Mouse (Mus musculus): ENCODE measurements around the gene Vmn1r1.
A peak's percentile ranks its signal among the peaks of the same experiment; 100 is the strongest.
"Not testable (repeated sequence)": the region's sequence is repeated elsewhere in the genome, so short reads cannot be mapped to it uniquely, and the experiment has no call there.

Gene Vmn1r1

GRCm38 (mm10) chr1:182164386-182164785 is at the start of gene Vmn1r1:
Vmn1r1 (minus strand) TSS chr1:182164486.
- DNase-seq (ENCODE audit: extremely low spot score, low read depth, low spot score) = no peak

- DNase-seq (ENCODE audit: extremely low spot score, low read depth, low spot score) = no peak
These were observed 46.0 kb upstream of the Vmn1r1 start for GRCm38 (mm10) chr1:182210322-182210721.

GRCm38 (mm10) chr1:182192581-182192980 is 28.3 kb upstream of the Vmn1r1 start:
- DNase-seq (ENCODE audit: extremely low spot score, low read depth, low spot score) = no peak

GRCm38 (mm10) chr1:182191816-182192545 is 27.7 kb upstream of the Vmn1r1 start:
- no peak for DNase-seq (ENCODE audit: extremely low spot score, low read depth, low spot score)

GRCm38 (mm10) chr1:182191181-182191580 is 26.9 kb upstream of the Vmn1r1 start:
- no peak for DNase-seq (ENCODE audit: extremely low spot score, low read depth, low spot score)

GRCm38 (mm10) chr1:182189669-182190440 is 25.6 kb upstream of the Vmn1r1 start:
- DNase-seq (ENCODE audit: extremely low spot score, low read depth, low spot score) = no peak

- DNase-seq (ENCODE audit: extremely low spot score, low read depth, low spot score) = not testable (repeated sequence)
These were observed 18.2 kb upstream of the Vmn1r1 start for GRCm38 (mm10) chr1:182182449-182182848.

GRCm38 (mm10) chr1:182181456-182182305 is 17.4 kb upstream of the Vmn1r1 start:
- DNase-seq (ENCODE audit: extremely low spot score, low read depth, low spot score) = no peak

- DNase-seq (ENCODE audit: extremely low spot score, low read depth, low spot score) = not testable (repeated sequence)
These were observed 12.7 kb upstream of the Vmn1r1 start for GRCm38 (mm10) chr1:182176985-182177384.

- not testable (repeated sequence) for DNase-seq (ENCODE audit: extremely low spot score, low read depth, low spot score)
These were observed 5.9 kb upstream of the Vmn1r1 start for GRCm38 (mm10) chr1:182170206-182170605.

GRCm38 (mm10) chr1:182162951-182163350 is 1.3 kb downstream of the Vmn1r1 start:
- DNase-seq (ENCODE audit: extremely low spot score, low read depth, low spot score) = no peak

GRCm38 (mm10) chr1:182159575-182159974 is 4.7 kb downstream of the Vmn1r1 start:
- DNase-seq (ENCODE audit: extremely low spot score, low read depth, low spot score) = no peak

GRCm38 (mm10) chr1:182157734-182158133 is 6.6 kb downstream of the Vmn1r1 start:
- no peak for DNase-seq (ENCODE audit: extremely low spot score, low read depth, low spot score)

- no peak for DNase-seq (ENCODE audit: extremely low spot score, low read depth, low spot score)
These were observed 14.3 kb downstream of the Vmn1r1 start for GRCm38 (mm10) chr1:182149966-182150365.

GRCm38 (mm10) chr1:182148864-182149514 is 15.3 kb downstream of the Vmn1r1 start:
- no peak for DNase-seq (ENCODE audit: extremely low spot score, low read depth, low spot score)

GRCm38 (mm10) chr1:182145546-182145945 is 18.7 kb downstream of the Vmn1r1 start:
- DNase-seq (ENCODE audit: extremely low spot score, low read depth, low spot score) = peak; percentile 49

- no peak for DNase-seq (ENCODE audit: extremely low spot score, low read depth, low spot score)
These were observed 21.0 kb downstream of the Vmn1r1 start for GRCm38 (mm10) chr1:182143288-182143687.

- DNase-seq (ENCODE audit: extremely low spot score, low read depth, low spot score) = no peak
These were observed 21.6 kb downstream of the Vmn1r1 start for GRCm38 (mm10) chr1:182142725-182143124.

GRCm38 (mm10) chr1:182140370-182140769 is 23.9 kb downstream of the Vmn1r1 start:
- DNase-seq (ENCODE audit: extremely low spot score, low read depth, low spot score) = no peak

GRCm38 (mm10) chr1:182139937-182140336 is 24.3 kb downstream of the Vmn1r1 start:
- no peak for DNase-seq (ENCODE audit: extremely low spot score, low read depth, low spot score)

- no peak for DNase-seq (ENCODE audit: extremely low spot score, low read depth, low spot score)
These were observed 26.1 kb downstream of the Vmn1r1 start for GRCm38 (mm10) chr1:182138172-182138571.

Measured in hindlimb bud, embryonic 11.5 days (tissue).